Mouse (Mus musculus): ENCODE measurements around the gene Faim.

The Faim gene

GRCm38 (mm10) chr9:99042641-99043040, 56.5 kb downstream of the Faim start:
- no peak for DNase-seq (ENCODE audit: extremely low read depth, insufficient read length, low spot score)

- no peak for DNase-seq (ENCODE audit: extremely low read depth, insufficient read length, low spot score)
Observed at GRCm38 (mm10) chr9:99044761-99045160, 58.6 kb downstream of the Faim start.

- no peak for DNase-seq (ENCODE audit: extremely low read depth, insufficient read length, low spot score)
Observed at GRCm38 (mm10) chr9:99048724-99049250, 62.6 kb downstream of the Faim start.

GRCm38 (mm10) chr9:99049760-99050159, 63.6 kb downstream of the Faim start:
- DNase-seq (ENCODE audit: extremely low read depth, insufficient read length, low spot score): no peak
